Mouse (Mus musculus) myocyte (in vitro differentiated cells): Measurements from ENCODE around the gene Icam1.

Experiments used
- MAX ChIP-seq: IDR thresholded peaks from one replicate; pipeline ENCODE4 v1.6.1; 2011; ENCODE audit warnings: low read depth, mild to moderate bottlenecking, control low read depth
- POLR2A ChIP-seq: IDR thresholded peaks from one replicate; pipeline ENCODE4 v1.6.1; 2011; ENCODE audit warnings: low read depth, mild to moderate bottlenecking, control low read depth, moderate library complexity; ENCODE audit not compliant: insufficient read length
- POLR2AphosphoS2 ChIP-seq: IDR thresholded peaks from one replicate; pipeline ENCODE4 v1.6.1; 2011; ENCODE audit warnings: low read depth, control low read depth; ENCODE audit not compliant: insufficient read length

GRCm38 (mm10) chr9:20983169-20983568 is 32.6 kb upstream of the Icam1 start:
- TF ChIP-seq POLR2A (no peak), POLR2AphosphoS2 (no peak), MAX (no peak)
